Mouse (Mus musculus): Measurements from ENCODE around the gene Klf12.
"Not testable (repeated sequence)": the region's sequence is repeated elsewhere in the genome, so short reads cannot be mapped to it uniquely, and the experiment has no call there.

The Klf12 gene

DNA sequence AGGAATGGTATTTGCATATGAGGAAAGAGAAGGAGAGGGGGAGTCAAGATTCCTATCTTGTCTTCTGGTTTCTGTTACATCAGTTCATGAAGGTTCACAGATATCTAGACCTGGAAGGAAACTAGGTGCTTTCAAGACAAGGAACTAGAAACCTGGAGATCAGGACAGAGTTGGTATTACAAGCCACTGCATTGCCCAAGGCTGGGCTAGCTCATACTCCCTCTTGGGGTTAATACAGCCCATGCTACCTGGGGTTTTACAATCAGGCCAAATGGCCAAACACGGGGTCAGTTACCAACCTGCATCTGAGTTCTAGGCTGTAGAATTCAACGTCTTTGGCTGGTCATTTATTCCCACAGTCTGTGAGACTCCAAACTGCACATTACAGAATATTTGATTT lies 398.9 kb downstream of the Klf12 start:
- in situ Hi-C loops (cut with MseI, MboI): loop anchor here (25.0 kb wide), 1 partner anchor 748 kb away; no protein-coding TSS in a partner anchor

DNA sequence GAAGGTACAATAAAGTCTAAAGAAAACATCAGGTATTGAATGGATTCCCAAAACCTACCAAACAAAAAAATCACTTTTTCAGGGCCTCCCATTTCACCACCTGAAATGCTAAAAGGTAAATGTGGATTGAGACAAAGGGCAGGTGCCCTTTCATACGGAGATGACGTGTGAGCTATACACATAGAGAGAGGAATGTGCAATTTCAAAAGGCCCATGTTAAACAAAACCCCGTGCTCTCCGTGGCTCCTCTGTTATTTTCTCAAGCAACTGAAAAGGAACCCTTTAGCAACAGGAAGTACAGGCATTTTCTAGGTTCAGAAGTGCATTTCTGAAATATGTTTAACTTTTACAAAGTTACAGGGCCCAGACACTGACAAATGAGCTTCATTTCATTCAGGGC lies 399.4 kb downstream of the Klf12 start:
- in situ Hi-C loops (cut with MseI, MboI): loop anchor here (25.0 kb wide), 1 partner anchor 748 kb away; no protein-coding TSS in a partner anchor

DNA sequence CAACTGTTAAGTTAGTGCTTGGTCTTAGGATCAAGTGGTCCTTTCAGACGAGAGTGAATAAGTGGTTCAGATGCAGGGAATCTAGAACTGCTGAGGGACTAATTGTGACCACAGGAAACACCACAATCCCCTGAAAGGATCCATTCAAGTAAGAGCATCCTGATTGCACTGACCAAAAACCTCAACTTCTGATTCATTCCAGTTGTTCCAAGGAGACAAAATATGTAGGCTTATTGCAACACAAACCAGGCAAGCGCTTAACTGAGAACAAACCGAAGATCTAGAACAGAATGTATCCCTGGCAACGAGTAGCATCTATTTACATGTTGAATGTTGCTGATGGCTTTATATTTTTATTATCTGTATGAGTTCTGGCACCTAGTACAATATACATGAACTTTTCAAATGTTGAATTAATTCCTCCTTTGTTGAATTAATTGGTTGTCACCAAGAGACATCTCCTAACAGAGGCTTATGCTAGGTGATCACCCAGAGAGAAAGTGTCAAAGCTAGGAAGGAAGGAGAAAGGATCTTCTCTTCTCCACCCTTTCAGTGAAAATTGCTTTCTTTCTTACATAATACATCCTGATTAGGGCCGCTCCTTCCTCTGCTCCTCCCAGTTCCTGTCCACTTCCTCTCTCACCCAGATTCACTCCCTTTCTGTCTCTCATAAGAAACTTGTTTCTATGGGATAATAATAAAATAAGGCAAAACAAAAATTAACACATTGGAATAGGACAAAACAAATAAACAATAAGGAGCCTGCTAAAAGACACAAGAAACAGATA lies 407.5 kb downstream of the Klf12 start:
- in situ Hi-C loops (cut with MseI, MboI): loop anchor here (25.0 kb wide), 1 partner anchor 740 kb away; no protein-coding TSS in a partner anchor

DNA sequence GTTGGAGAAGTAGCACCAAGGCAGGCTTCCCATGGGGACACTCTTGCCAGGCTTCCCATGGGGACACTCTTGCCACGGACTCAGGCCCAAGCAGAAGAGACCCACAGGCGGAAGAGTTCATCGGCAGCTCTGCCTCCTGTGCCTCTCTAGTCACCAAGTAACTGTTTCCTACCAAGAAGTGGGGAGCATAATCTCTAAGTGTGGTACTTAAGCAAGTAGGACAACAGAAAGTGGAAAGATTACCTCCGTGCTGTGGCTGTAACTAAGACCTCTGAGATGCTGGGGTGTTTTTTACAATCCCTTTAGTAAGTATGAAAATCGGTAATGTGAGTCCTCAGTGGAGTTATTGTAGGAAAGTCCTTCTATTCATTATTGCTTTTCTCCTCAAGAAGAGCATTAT lies 410.8 kb downstream of the Klf12 start:
- in situ Hi-C loops (cut with MseI, MboI): no loop called here

DNA sequence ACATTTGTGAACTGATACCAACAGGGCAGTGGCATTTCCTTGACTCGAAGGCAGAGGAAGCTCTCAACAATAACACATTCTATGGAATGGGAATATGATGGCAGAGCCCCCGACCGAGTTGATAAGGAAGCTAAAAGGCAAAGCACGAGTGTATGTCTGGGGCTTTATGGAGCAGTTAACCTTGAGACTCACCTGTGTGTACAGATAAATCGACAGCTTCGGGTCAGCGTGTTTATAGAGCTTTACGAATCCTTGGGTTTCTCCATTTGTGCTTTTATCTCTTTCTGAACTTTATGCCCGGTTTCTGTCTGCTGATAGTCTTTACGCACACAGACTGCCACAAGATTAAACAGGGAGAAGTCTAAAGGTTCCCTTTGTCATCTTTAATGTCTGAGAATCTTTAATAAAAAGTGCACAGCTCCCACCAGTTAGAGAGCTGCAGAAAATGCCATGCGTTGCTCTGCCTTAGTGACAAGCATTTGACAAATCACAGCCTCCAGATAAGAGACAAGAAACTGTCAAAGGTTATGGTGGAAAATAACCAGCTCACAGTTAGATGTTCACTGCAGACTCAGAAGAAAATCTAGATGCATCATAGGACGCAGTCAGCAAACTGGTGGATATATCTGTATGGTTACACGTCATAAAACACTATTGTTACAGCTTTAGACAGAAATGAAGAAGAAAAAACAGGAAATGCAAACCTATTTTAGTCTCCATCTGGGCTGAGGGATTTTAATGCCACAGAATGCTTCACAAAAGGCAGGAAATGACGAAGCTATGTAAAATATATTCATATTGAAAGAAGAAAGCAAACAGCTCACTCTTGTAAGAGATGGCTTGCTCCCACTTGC lies 428.1 kb downstream of the Klf12 start:
- in situ Hi-C loops (cut with MseI, MboI): no loop called here

DNA sequence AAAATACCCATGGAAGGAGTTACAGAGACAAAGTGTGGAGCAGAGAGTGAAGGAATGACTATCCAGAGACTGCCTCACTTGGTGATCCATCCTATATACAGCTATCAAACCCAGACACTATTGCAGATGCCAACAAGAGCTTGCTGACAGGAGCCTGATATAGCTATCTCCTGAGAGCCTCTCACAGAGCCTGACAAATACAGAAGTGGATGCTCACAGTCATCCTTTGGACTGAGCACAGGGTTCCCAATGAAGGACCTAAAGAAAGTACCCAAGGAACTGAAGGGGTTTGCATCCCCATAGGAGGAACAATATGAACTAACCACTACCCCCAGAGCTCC lies 430.0 kb downstream of the Klf12 start:
- in situ Hi-C loops (cut with MseI, MboI): not testable (repeated sequence)

DNA sequence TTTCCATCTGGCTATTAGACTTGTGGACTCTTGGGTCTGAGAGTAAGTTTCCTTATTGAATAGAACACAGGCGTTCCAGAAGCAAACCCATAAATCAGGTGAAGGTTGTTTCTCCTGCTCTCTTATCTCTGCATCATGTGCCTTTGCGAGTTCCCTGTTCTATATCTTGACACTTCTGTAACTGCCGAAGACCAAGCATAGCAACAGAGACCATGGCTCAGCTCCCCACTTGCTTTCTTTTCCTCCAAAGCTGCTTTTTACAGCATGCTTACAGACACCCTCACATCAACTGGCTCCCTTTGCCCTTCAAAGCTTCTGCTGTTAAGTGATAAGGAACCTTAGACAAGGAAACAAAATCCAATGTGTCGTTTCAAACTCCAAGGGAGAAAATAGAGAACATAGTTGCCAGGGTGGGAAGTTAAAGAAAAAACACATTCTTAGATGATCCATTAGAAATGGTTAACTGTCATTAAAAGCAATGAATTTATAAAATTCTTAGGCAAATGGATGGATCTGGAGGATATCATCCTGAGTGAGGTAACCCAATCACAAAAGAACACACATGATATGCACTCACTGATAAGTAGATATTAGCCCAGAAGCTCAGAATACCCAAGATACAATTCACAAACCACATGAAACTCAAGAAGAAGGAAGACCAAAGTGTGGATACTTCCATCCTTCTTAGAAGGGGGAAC lies 430.6 kb downstream of the Klf12 start:
- in situ Hi-C loops (cut with MseI, MboI): not testable (repeated sequence)

DNA sequence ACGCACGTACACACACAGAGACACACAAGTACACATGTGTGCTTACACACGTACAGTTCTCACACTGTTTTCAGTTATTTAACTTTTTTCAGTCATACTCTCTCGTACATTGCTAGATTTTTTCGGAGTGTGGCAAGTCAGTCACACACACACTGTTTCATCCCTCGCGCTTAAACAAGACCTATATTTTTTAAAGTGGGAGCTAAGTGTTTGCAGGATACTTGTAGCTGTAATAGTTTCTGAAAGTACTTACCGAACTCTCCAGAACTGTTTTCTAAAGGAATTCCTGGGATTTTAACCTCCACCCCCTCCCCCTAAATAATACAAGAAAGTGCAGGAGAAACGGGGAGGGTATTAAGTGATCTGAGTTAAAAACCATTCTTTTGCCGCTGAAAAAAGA lies 434.1 kb downstream of the Klf12 start:
- in situ Hi-C loops (cut with MseI, MboI): no loop called here

DNA sequence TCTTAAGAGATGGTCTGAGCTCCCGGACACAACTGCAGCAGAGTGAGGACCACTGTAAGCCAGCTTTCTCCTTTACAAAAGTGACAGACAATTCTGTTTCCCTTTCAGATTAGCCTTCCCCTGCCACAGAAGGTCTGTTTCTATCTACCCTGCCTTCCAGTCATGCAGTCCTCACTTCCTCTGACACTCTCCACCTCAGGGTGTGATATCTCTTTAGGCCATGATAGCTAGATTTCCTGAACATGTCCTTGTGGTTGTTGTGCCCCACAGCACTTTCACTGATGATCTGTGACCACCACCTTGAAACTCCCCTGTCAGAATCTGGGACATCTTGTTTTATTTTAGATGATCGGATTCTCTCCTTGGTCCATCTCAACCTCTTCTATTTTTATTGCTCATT lies 437.0 kb downstream of the Klf12 start:
- in situ Hi-C loops (cut with MseI, MboI): no loop called here

DNA sequence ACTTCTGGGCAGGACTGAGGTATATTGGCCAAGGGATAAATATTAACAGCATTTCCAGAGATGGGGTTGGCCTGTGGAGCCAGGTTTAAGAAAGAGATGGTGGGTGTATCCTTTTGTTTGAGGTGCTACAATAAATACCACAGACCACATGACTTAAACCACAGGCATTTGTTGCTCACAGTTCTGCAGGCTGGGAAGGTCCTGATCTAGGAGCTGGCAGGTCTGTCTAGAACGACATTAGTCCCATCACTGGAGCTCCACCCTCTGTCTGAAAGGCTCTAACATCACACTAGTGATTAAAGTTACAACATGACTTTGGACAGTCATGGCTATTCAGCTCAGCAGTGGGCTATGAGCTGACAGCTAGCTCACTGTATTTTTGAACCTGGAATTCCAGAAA lies 457.8 kb downstream of the Klf12 start:
- in situ Hi-C loops (cut with MseI, MboI): no loop called here

All from mouse trophoblast stem cell (cell line).